Mouse (Mus musculus) limb, embryonic 13.5 days (tissue): ENCODE results near the gene Iqch. TPM values are rescaled to one million over a fixed set of nuclear protein-coding genes. Genes with fewer than 3 reads are reported as not detected.
"Not testable (repeated sequence)": the region's sequence is repeated elsewhere in the genome, so short reads cannot be mapped to it uniquely, and the experiment has no call there.

ENCODE experiments used
- ATAC-seq: fragments of 200-750 bp; cut with Nextera tagmentation; 2 replicates; pipeline ENCODE4 v1.8.0; 2017; ENCODE audit warnings: low read depth, moderate number of reproducible peaks, moderate TSS enrichment; ENCODE audit not compliant: low FRiP score
- H3K27ac ChIP-seq: fragments of 300-500 bp; sonication (generic); 2 replicates; pipeline ENCODE4 v1.5.1; 2015; ENCODE audit warnings: inconsistent platforms, mild to moderate bottlenecking, moderate library complexity
- H3K27me3 ChIP-seq: fragments of 300-500 bp; sonication (generic); 2 replicates; pipeline ENCODE4 v1.6.1; 2015; ENCODE audit warnings: mild to moderate bottlenecking, inconsistent platforms
- H3K36me3 ChIP-seq: fragments of 300-500 bp; sonication (generic); 2 replicates; pipeline ENCODE4 v1.6.1; 2015; ENCODE audit warnings: inconsistent platforms, mild to moderate bottlenecking, moderate library complexity
- H3K4me1 ChIP-seq: fragments of 300-500 bp; sonication (generic); 2 replicates; pipeline ENCODE4 v1.6.1; 2015; ENCODE audit warnings: inconsistent platforms
- H3K4me2 ChIP-seq: fragments of 300-500 bp; sonication (generic); replicated peaks from 2 replicates; pipeline ENCODE4 v1.6.1; 2015; ENCODE audit warnings: inconsistent platforms, mild to moderate bottlenecking, moderate library complexity
- H3K4me3 ChIP-seq: fragments of 300-500 bp; sonication (generic); 2 replicates; pipeline ENCODE4 v1.5.1; 2015; ENCODE audit warnings: moderate library complexity, mild to moderate bottlenecking, inconsistent platforms
- H3K9ac ChIP-seq: fragments of 300-500 bp; sonication (generic); 2 replicates; pipeline ENCODE4 v1.6.1; 2015; ENCODE audit warnings: mild to moderate bottlenecking, inconsistent platforms
- H3K9me3 ChIP-seq: fragments of 300-500 bp; sonication (generic); 2 replicates; pipeline ENCODE4 v1.6.1; 2016; ENCODE audit warnings: inconsistent platforms
- WGBS: fragments of 180-500 bp; shearing (Covaris S2); methylation state at CpG from one replicate; pipeline ENCODE4 v1.1.7; 2015; 5-methylcytosine and 5-hydroxymethylcytosine counted together
- polyA plus RNA-seq: library from polyadenylated mRNA; unstranded; fragments of >200 nt; fragmentation: Nextera tagmentation; extraction: Ambion mirVana; gene quantifications from 2 replicates; pipeline ENCODE4 v1.2.1, GENCODE M21; 2015

Iqch gene
- polyA plus RNA-seq, 1 experiment from 2014 or later, result 0.20 TPM

- ATAC-seq, result no peak
- Histone ChIP-seq H3K36me3 (no peaks in the 10 kb centered on the region), H3K27me3 (peaks cover 4% of the 10 kb centered on the region; the same call in 1 of the 2 replicates), H3K4me2 (no peak overlapping the region), H3K9me3 (no peaks in the 10 kb centered on the region), H3K27ac (no peak overlapping the region), H3K4me3 (no peak overlapping the region), H3K9ac (no peak overlapping the region), H3K4me1 (no peaks in the 10 kb centered on the region)
- 80% methylated on average over 3 of the region's 3 CpGs for WGBS
Measured at GRCm38 (mm10) chr9:63553628-63554027, 48.7 kb downstream of the Iqch start.

GRCm38 (mm10) chr9:63550701-63551100 is 51.6 kb downstream of the Iqch start:
- H3K27me3 ChIP-seq, H3K4me3 ChIP-seq, H3K4me2 ChIP-seq, H3K36me3 ChIP-seq, ATAC-seq, H3K9ac ChIP-seq, H3K27ac ChIP-seq, H3K9me3 ChIP-seq, H3K4me1 ChIP-seq: not testable (repeated sequence)
- 83% methylated on average over 6 of the region's 6 CpGs for WGBS

- WGBS, result 87% methylated on average over 5 of the region's 5 CpGs
- no peak overlapping the region for H3K4me3 ChIP-seq
- no peak for ATAC-seq
Measured at GRCm38 (mm10) chr9:63548966-63549365, 53.3 kb downstream of the Iqch start.

GRCm38 (mm10) chr9:63541926-63542325 is 60.4 kb downstream of the Iqch start:
- 68% methylated on average over 7 of the region's 7 CpGs for WGBS
- ATAC-seq, result no peak
- no peaks in the 10 kb centered on the region for H3K27me3 ChIP-seq

More at GRCm38 (mm10) chr9:63548966-63549365, 53.3 kb downstream of the Iqch start:
- Histone ChIP-seq H3K4me2 (no peak overlapping the region), H3K36me3 (no peaks in the 10 kb centered on the region), H3K27me3 (peaks cover 4% of the 10 kb centered on the region; the same call in 1 of the 2 replicates), H3K9ac (no peak overlapping the region), H3K27ac (no peak overlapping the region), H3K9me3 (no peaks in the 10 kb centered on the region), H3K4me1 (no peaks in the 10 kb centered on the region)

GRCm38 (mm10) chr9:63541301-63541700 is 61.0 kb downstream of the Iqch start:
- WGBS, result 84% methylated on average over 7 of the region's 7 CpGs
- no peak overlapping the region for H3K27ac ChIP-seq
- no peaks in the 10 kb centered on the region for H3K9me3 ChIP-seq
- H3K4me2 ChIP-seq, result no peak overlapping the region
- no peak overlapping the region for H3K9ac ChIP-seq
- no peaks in the 10 kb centered on the region for H3K36me3 ChIP-seq
- H3K27me3 ChIP-seq, result no peaks in the 10 kb centered on the region
- ATAC-seq, result no peak
- no peak overlapping the region for H3K4me3 ChIP-seq
- H3K4me1 ChIP-seq, result no peaks in the 10 kb centered on the region

More at GRCm38 (mm10) chr9:63541926-63542325, 60.4 kb downstream of the Iqch start:
- Histone ChIP-seq H3K36me3 (no peaks in the 10 kb centered on the region), H3K4me2 (no peak overlapping the region), H3K9me3 (no peaks in the 10 kb centered on the region), H3K4me3 (no peak overlapping the region), H3K4me1 (no peaks in the 10 kb centered on the region), H3K9ac (no peak overlapping the region), H3K27ac (no peak overlapping the region)

GRCm38 (mm10) chr9:63537489-63537888 is 64.8 kb downstream of the Iqch start:
- Histone ChIP-seq H3K9me3 (no peaks in the 10 kb centered on the region), H3K4me2 (no peak overlapping the region), H3K9ac (no peak overlapping the region), H3K4me3 (no peak overlapping the region), H3K27ac (no peak overlapping the region), H3K27me3 (no peaks in the 10 kb centered on the region), H3K36me3 (no peaks in the 10 kb centered on the region), H3K4me1 (peaks cover 22% of the 10 kb centered on the region)
- 80% methylated on average over 4 of the region's 4 CpGs for WGBS
- no peak for ATAC-seq

GRCm38 (mm10) chr9:63535042-63535441 is 67.3 kb downstream of the Iqch start:
- H3K4me1 ChIP-seq, result peaks cover 22% of the 10 kb centered on the region
- no peaks in the 10 kb centered on the region for H3K36me3 ChIP-seq
- H3K27me3 ChIP-seq, result no peaks in the 10 kb centered on the region
- no peak overlapping the region for H3K9ac ChIP-seq
- H3K4me3 ChIP-seq, result no peak overlapping the region
- no peaks in the 10 kb centered on the region for H3K9me3 ChIP-seq
- H3K27ac ChIP-seq, result no peak overlapping the region
- ATAC-seq, result no peak
- WGBS, result 37% methylated on average over 6 of the region's 6 CpGs
- H3K4me2 ChIP-seq, result no peak overlapping the region

- no peak overlapping the region for H3K4me2 ChIP-seq
- H3K4me3 ChIP-seq, result no peak overlapping the region
- WGBS, result 14% methylated on average over 7 of the region's 7 CpGs
- H3K27me3 ChIP-seq, result no peaks in the 10 kb centered on the region
- H3K9me3 ChIP-seq, result no peaks in the 10 kb centered on the region
- no peak overlapping the region for H3K9ac ChIP-seq
- ATAC-seq, result no peak
- no peak overlapping the region for H3K27ac ChIP-seq
- H3K36me3 ChIP-seq, result no peaks in the 10 kb centered on the region
- peaks cover 22% of the 10 kb centered on the region for H3K4me1 ChIP-seq
Measured at GRCm38 (mm10) chr9:63534371-63534780, 67.9 kb downstream of the Iqch start.

- no peaks in the 10 kb centered on the region for H3K9me3 ChIP-seq
- no peak overlapping the region for H3K27ac ChIP-seq
- H3K4me2 ChIP-seq, result no peak overlapping the region
- H3K9ac ChIP-seq, result no peak overlapping the region
- peaks cover 25% of the 10 kb centered on the region for H3K4me1 ChIP-seq
- 76% methylated on average over 9 of the region's 9 CpGs for WGBS
- ATAC-seq, result no peak
- no peaks in the 10 kb centered on the region for H3K36me3 ChIP-seq
- no peaks in the 10 kb centered on the region for H3K27me3 ChIP-seq
- H3K4me3 ChIP-seq, result no peak overlapping the region
Measured at GRCm38 (mm10) chr9:63532966-63533711, 69.2 kb downstream of the Iqch start.

GRCm38 (mm10) chr9:63523937-63524253 is 78.4 kb downstream of the Iqch start:
- H3K36me3 ChIP-seq, result no peaks in the 10 kb centered on the region
- H3K4me2 ChIP-seq, result no peak overlapping the region; the same call in 1 of the 2 replicates
- peaks cover 21% of the 10 kb centered on the region; the same call in 1 of the 2 replicates for H3K4me1 ChIP-seq
- WGBS, result 36% methylated on average over 2 of the region's 2 CpGs
- no peak overlapping the region for H3K9ac ChIP-seq
- no peak overlapping the region for H3K4me3 ChIP-seq
- no peak overlapping the region for H3K27ac ChIP-seq
- H3K9me3 ChIP-seq, result no peaks in the 10 kb centered on the region
- 0 out of 2 replicates have a peak, but pooled peaks cover 5% of the 10 kb centered on the region for H3K27me3 ChIP-seq
- no peak for ATAC-seq

GRCm38 (mm10) chr9:63523251-63523936 is 78.9 kb downstream of the Iqch start:
- 0 out of 2 replicates have a peak, but pooled peaks cover 5% of the 10 kb centered on the region for H3K27me3 ChIP-seq
- no peaks in the 10 kb centered on the region for H3K36me3 ChIP-seq
- H3K4me1 ChIP-seq, result peaks cover 20% of the 10 kb centered on the region; the same call in 1 of the 2 replicates
- no peak overlapping the region for H3K4me3 ChIP-seq
- ATAC-seq, result no peak
- no peak overlapping the region for H3K27ac ChIP-seq
- WGBS, result 25% methylated on average over 14 of the region's 14 CpGs
- peak overlapping the region; percentile 30 for H3K4me2 ChIP-seq
- H3K9me3 ChIP-seq, result no peaks in the 10 kb centered on the region
- no peak overlapping the region for H3K9ac ChIP-seq

- Histone ChIP-seq H3K4me3 (no peak overlapping the region), H3K27me3 (peaks cover 7% of the 10 kb centered on the region; the same call in 1 of the 2 replicates), H3K9me3 (no peaks in the 10 kb centered on the region), H3K4me1 (0 out of 2 replicates have a peak, but pooled peaks cover 3% of the 10 kb centered on the region), H3K4me2 (no peak overlapping the region), H3K27ac (no peak overlapping the region), H3K36me3 (no peaks in the 10 kb centered on the region), H3K9ac (no peak overlapping the region)
- no peak for ATAC-seq
- 48% methylated on average over 5 of the region's 5 CpGs for WGBS
Measured at GRCm38 (mm10) chr9:63512851-63513250, 89.4 kb downstream of the Iqch start.
